Mouse (Mus musculus) kidney, postnatal 4 days (tissue): Measurements from ENCODE around the gene Atp1b2.
A peak's percentile ranks its signal among the peaks of the same experiment; 100 is the strongest.

ENCODE experiments used
- DNase-seq, 2 experiments: peaks; one replicate each; pipeline ENCODE4 v3.0.0; 2021; ENCODE audit warnings: mixed read lengths in 2 of 2

Gene Atp1b2

DNA sequence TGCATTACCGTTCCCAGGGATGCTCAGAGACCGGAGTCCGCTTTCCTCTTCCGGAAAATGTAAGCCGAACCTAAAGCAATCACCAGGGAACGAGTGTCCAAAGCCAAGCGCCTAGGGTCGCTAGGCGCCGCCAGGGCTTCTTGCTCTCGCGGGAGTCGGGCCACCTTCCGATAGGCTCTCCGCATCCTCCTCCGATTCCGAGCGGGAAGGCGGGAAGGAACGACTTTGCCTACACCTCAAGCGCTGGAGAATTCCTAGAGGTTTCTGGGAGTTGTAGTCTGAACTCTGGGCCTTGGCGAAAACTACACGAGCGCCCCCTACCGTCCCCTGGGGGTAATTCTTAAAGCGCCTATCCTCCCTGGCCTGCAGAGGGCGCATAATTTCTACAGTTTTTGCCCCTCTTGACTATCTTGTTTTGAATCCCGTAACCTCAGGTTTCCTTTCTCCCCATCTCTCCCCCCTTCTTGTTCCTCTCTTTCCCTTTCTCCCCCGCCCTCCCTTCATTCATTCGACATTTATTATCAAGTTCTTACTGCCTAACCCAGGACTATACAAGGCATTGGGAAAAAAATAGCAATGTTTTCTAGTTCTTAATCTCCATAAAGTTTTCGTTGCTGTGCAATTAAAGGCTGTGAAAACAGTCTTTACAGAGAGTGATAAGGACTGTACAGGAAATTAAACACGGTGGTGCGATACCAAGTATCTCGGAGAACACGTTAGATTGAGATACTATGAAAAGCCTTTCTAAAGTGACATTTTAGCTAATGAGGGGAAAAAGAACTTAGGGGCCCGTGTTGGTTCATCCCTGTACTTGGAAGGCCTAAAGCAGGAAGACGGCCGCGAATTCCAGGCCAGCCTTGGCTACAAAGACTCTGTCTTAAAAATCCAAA lies 26.4 kb downstream of the Atp1b2 start:
- DNase-seq = peak; percentile 95 to 97

DNA sequence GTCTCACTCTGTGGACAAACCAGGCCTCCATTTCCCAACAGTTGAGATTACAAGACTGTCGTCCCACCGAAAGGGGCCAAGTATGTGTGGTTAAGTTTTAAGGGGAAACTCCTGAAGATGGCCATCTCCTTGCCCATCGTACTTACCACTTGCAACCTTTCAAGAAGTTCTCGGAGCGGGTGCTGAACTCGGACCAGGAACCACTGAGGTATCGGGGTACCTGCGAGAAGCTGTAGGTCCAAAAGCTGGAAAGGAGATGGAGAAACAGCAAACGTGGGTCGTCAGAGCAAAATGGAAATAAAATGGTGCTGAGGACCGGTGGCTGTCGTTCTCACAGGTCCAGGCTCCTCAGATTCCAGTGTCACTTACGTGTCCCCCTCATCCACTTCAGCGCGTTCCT lies 27.4 kb downstream of the Atp1b2 start:
- DNase-seq = no peak

DNA sequence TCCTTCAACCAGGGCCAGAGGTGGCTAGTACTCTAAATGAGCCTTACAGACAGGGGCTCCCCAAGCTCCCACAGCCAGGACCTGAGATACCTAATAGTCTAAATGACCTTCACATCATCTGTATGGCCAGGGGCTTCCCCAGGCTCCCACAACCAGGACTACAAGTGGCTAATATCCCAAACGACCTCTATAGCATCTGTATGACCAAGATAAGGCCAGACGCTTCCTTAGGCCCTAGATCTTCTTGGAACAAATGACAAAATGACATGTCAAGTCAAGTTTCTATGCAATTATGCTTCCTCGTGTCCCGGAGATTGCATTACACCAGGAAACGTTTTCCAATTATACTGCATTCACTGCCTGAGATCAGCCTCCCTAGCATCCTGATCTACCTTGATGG lies 29.4 kb downstream of the Atp1b2 start:
- no peak for DNase-seq

DNA sequence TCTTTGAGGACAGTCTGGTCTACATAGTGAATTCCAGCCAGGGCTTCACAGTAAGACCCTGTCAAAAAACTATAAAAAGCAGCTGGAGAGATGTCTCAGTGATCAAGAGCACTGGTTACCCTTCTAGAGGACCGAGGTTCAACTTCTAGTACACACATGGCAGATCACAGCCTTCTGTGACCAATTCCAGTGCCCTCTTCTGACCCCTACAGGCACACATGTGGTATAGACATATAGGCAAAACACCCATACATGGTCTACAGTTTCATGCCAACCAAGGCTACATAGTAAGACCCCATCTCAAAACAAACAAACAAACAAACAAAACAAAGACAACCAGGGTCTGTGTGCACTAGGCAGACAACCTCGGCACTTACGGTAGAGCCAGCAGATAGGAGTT lies 30.5 kb downstream of the Atp1b2 start:
- peak in 1 of 2 experiments; percentile 49 for DNase-seq

DNA sequence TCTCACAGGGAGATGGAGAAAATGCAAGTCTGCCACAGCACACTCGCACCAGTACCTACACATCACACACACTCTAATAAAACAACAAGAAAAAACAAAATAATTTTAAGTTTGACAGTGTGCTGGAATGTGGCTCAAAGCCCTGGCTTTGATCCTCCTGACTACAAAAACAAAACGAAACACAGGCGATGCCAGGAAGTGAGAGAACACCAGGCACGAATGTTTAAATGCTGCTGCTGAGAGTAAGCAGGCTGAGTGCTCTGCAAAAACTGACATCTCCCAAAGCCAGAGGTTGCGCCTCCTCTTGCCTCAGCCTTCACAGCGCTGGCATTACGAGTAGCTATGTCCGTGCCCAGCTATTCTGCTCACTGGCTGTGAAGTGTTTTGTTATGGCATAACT lies 40.6 kb downstream of the Atp1b2 start:
- no peak for DNase-seq

DNA sequence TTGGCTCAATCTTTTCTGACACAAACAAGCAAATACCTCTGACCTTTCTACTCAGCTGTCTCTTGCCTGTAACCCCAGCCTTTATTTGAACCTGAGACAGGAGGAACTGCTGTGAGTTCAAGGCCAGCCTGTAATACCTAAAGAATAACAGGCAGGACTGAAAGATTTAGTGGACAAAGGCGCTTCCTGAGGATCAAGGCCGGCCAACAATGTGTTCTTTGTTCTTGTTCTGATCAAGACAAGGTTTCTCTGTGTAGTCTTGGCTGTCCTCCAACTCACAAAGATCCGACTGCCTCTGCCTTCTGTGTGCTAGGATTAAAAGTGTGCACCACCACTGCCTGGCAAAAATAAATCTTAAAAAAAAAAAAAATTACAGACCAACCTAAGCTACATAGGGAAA lies 41.4 kb downstream of the Atp1b2 start:
- no peak for DNase-seq

DNA sequence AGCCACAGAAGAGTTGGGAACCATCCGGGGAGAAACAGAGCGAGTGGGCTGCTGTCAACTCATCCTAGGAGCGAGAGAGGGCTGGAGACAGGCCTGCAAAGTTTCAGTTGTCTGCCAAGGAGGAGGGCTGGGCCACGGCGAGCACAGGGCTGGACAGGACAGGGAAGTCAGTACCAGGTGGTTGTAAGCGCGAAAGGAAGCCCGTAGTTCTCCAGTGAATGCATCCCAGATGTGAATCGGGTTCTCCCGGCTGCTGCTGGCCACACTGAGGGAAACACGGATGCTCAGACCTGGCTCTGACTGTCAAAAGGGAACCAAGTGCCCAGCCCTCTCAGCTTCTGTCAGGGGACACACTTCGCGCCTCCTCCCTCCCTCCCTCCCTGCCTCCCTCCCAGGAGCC lies 42.4 kb downstream of the Atp1b2 start:
- no peak for DNase-seq

DNA sequence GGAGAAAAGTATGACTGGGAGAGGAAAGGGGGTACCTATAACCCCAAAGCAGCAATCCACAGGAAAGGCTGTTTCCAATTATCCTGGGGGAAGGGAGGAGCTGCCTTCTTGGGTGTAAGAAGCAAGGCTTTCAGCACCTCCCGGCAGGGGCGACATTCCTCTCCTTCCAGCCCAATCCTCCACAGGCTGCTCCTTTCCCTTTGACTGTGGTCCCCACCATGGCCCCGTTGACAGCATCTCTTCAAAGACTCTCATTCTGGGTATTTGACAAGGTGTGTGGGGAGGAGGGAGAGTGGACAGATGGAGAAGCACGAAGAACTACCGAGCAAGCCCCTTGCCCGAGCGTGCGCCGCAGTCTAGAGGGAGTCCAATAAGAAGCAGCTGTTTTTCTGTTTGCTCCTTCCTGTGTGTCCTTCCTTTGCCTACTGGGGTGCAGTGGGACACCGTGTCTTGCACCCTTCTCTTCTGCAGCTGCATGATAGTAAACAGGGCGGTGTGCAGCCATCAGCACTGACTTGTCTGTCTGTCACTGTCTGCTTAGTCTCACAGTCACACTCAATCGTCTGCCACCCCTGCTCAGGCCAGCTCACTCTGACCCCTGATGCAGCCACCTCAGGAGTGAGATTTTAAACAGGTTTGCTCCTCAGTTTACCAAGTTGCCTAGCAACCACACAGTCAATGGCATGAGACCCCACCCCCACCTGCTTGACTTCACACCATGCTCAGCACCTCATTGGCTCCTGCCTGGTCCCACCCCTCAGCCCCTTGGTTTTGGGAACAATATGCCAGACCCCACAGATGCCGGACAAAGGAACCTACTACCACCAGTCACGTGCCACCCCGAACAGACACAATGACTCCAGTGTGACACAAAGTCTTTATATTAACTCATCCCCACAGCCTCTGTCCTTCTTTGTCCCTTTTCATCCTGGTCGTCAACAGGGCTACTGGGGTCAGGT lies 44.6 kb downstream of the Atp1b2 start:
- DNase-seq = peak in 1 of 2 experiments; percentile 38

DNA sequence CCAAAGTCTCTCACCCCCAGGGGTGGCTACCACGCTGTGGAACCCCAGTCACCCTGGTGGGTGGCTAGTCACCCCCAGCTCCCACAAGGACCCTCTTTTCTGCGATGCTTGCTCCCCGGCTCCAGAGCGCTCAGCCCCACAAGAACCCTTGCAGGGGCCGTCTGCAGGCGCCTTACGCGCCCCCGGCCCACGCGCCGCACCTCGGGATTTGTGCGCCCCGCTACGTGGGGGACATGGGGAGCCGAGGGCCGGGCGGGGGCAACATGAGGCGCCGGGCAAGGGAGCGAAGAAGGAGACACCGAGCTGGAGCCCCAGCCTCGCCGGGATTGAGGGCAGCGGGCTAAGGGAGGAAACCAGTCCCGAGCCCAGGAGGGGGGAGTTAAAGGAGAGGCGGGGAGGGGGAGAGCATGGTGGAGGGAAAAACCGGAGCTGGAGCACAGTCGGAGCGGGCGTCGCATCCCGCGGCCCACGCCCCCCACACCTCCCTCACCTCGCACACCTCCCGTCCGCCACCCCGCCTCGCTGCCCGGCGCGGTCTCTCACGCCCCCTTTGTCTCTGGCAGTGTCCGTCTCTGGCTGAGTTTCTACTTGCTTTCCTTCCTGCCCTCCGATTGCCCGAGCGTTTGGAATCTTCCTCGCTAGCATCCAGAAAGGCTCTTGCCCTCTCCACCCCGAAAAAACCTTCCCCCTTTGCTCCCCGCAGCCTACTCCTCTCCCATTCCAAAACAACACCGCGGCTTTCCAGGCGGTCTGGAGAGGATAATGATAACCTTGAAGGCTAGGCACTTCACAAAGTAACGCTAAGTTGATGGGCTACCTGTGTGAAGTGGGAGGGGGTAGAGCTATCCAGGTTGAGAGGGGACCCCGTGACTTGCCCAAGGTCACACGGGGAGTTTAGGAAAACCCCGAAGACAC lies 45.6 kb downstream of the Atp1b2 start, which contains the start of gene Efnb3:
Gene Efnb3 (minus strand): TSS at position 355 of the 915 bp plus-strand sequence.
- peak; percentile 71 to 80 for DNase-seq

DNA sequence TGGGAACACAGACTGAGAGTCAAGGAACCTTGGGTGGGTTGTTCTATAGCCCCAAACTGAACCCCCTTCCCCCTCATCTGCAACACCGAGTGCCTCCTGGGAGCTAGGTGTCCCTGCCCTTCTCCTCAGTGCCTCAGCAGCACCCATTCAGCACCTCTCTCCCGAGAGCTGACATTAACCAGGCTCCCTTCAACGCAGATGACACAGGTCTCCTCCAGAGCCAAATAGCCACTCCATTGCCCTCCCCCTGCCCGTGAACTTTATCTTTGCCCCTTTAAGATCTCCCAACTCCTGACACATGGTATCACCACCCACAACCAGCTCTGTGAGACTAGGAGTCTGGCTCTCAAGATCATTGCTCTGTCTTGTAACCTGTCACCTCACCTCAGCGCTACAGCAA lies 46.6 kb downstream of the Atp1b2 start:
- no peak for DNase-seq

DNA sequence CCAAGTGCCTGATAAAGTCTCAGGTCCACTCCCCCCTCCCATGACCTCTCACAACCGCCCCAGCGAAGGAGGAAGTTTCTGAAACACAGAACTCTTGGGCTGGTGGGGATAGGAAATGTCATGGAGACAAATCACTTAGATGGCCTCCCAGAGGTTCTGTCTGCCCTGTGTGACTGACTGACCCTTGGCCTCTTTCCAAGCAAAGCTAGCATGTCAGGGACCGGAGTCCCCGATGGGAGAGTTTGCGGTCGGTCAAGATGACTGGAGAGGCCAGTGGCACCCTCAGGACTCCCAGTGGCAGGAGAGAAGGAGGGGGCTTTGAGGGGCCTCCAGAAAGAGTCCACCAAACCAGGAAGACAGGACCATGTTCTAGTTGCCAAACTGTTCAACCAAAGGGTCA lies 47.0 kb downstream of the Atp1b2 start:
- DNase-seq = peak in 1 of 2 experiments; percentile 40

DNA sequence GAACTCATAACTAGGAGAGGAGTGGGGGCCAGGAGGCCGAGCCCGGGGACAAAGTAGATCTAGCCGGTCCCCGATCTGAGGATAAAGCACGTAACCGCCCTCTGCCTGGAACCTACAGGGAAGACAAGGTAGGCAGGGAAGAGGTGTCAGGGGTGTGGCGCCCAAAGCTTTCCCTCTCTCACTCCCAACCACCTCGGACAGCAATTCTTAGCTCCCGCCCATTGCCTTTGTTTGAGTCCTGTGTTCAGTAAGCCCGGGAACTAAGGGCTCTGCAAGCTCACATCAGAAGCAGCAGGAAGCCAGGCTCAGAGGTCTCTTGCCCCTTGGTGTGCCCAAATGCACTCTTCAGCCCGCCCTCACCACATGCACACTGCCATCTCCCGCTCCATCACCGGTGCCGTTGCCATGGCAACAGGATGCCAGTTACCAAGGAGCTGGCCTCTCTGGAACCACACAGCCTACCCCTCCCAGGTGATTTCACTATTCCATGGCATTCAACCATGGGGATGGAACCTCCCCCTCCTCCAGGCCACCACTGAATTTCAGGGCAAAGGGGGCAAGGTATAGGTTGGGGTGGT lies 48.3 kb downstream of the Atp1b2 start:
- peak in 1 of 2 experiments; percentile 52 for DNase-seq

DNA sequence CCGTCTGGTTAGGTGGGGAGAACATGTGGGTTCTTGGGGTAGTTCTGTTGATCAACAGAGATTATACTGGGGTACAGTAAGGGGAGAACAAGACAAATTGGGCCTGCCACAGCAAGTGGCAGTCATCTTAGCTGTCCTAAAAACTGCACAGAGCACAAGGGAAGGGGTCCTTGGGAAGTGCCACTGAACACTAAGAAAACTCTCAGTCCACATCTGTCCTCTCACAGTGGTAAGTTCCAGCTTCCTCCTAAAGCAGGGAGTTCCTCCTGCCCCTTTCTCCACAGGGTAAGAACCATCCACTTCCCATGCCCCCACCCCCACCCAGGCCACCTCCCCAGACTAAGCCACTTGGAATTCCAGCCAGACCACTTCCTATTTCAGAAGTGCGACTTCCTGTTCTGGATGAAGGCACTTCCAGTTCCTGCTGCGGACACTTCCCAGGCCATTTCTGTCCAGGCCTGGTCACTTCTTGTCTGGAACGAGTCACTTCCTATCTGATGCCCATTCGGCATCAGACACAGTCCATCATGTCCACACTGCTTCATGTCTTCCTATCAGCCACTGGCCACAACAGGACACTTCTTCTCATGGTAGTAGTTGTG lies 51.1 kb downstream of the Atp1b2 start:
- DNase-seq = no peak

DNA sequence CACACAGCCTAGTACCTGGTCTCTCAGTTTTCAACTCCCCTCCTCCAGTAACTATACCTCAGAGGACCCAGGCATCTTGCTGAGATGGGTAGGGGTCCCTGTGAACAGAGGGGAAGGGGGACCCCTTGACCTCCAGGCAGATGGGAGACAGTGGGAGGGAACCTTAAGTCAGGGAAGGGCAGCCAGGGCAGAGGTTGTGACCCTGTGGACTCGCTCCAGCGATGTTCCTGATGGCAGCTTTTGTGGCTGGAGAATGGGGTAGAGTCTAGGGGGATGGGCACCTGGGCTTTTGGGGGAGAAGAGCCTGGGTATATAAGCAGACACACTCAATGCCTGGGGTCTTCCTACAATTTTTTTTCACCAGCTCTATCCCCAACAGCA lies 52.4 kb downstream of the Atp1b2 start:
- no peak for DNase-seq

DNA sequence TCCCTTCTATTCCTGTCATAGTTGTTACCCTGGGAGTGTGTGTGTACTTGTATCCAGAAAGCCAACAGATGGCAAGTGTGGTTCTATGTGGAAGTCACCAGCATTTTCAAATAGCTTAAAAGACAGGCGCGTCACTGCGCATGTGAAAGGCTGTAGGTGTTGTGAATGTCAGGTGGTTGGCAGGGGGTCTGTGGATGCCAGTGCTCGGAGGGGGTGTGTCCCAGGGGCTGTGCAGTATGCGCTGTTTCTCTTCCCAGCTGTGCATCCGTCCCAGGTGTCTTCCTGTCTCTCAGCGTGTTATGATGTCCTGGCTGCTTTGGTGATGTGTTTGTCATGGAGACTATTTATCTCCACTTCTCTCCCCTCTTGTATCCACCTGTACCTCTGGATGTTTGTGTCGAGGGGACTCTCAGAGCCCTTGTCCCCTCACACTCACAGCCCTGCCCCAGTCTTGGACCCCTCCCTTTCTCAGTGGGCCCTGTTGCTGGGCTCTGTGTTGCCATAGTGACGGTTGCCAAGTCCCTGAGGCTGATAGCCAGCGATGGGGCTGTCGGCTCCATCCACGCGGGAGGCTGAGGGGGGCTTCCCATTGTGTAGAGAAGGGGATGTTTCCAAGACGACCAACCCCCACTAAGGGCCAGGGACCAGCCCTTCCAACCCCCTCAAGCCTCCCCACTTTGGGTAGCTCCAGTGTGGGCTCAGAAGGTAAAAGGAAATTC lies 53.0 kb downstream of the Atp1b2 start:
- no peak for DNase-seq

DNA sequence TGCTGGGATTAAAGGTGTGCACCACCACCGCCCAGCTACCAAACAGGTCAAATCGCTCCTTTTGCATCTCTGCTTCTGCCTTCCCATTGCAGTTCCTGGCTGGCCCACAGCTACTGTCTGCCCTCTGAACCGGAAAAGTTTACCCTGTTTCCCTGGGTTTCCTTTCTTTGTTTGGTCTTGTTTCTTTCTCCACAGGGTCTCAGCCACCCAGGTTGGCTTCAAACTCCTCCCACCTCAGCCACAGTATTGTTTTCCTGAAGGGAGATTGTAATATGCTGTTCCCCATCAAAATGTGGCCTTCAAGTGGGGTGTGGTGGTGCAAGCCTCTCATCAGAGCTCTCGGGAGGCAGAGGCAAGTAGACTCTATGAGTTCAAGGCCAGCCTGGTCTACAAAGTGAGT lies 54.4 kb downstream of the Atp1b2 start:
- no peak for DNase-seq
